Mouse (Mus musculus) layer of hippocampus, adult 18-20 months (tissue): ENCODE measurements around the gene Serac1. TPM values are rescaled to one million over a fixed set of nuclear protein-coding genes. Genes with fewer than 3 reads are reported as not detected.
"Not testable (repeated sequence)": the region's sequence is repeated elsewhere in the genome, so short reads cannot be mapped to it uniquely, and the experiment has no call there.

ENCODE experiments used
- DNase-seq, 2 experiments: peaks; one replicate each; pipeline ENCODE4 v3.0.0; 2022; ENCODE audit warnings: low spot score in 2 of 2
- total RNA-seq, 2 experiments: library from RNA; stranded (reverse); gene quantifications; 2 replicates each; pipeline ENCODE4 v1.2.3; 2021

The Serac1 gene
- total RNA-seq, 2 experiments from 2014 or later, result 16.0 to 17.1 TPM

GRCm38 (mm10) chr17:6067613-6068012 is 11.9 kb downstream of the Serac1 start:
- no peak for DNase-seq

DNA sequence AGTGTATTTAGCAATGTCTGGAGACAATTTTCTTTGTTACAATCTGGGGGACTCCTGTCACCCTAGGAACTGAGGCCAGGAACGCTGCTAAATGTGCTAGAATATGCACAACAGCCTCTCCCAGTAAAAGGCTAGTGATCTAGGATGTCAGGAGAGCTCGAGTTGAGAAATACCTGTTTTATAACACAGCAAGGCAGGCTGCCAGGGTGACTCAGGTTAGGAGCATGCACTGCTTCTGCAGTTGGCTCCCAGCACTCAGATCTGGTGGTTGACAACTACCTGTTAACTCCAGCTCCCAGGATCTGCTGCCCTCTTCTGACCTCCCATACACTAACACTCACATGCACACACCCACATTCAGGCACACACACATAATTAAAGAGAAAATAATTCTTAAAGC is 13.5 kb downstream of the Serac1 start:
- no peak for DNase-seq

DNA sequence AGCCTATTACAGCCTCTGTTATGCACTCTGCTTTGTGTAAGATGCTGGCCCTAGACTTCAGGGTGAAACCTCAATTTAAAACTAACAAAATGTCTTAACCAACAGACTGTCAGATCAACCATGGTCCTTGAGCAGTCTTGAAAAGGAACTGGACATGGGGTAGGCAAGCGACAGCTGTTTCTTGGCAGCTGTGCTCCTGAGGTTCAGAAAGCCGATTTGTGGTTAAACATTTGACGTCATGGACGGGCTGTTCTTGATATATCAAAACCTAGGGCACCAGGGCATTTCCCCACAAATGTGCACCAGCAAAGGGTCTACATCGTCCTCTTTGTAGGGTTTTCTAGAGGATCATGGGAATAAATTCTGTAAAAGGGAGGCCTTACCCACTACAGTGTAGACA is 16.0 kb downstream of the Serac1 start:
- no peak for DNase-seq

- DNase-seq, result no peak
Measured at GRCm38 (mm10) chr17:6062793-6063192, 16.7 kb downstream of the Serac1 start.

DNA sequence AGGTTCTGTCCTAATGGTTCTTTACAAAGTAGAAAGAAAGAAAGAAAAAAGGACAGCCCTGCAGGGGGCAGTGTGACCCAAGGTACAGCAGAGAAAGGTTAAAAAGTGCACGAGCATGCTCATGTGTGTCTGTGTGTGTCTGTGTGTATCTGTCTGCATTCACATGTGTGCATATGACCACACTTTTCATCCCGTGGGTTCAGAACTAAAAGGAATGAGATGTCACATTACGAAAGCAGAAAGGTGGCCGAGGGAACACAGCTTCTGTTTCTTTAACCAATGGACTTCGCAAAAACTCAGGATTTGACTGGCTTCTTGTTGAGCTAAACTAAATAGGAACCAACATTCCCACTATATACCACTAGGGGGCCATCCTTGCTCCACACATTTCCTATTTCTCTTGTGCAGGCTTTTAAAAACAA is 24.6 kb downstream of the Serac1 start:
- peak in 1 of 2 experiments; percentile 70 for DNase-seq

DNA sequence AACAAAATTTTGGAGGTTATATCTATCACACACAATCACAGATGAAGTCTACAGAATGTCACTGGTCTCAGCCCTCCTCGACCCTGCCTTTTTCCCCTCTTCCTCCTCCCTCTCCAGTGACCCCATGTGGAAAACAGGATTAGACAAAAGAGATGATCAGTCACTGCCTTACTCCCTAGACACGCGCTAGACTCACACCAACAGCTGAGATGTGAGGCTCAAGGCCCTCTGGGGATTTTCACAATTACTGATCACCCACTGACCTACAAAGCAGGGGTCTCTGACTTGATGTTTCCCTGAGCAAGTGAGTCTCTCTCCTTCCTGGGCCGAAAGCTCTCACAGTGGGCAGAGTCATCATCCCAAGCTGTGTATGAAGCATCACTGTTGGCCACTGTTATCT is 26.7 kb downstream of the Serac1 start:
- DNase-seq, result no peak

DNA sequence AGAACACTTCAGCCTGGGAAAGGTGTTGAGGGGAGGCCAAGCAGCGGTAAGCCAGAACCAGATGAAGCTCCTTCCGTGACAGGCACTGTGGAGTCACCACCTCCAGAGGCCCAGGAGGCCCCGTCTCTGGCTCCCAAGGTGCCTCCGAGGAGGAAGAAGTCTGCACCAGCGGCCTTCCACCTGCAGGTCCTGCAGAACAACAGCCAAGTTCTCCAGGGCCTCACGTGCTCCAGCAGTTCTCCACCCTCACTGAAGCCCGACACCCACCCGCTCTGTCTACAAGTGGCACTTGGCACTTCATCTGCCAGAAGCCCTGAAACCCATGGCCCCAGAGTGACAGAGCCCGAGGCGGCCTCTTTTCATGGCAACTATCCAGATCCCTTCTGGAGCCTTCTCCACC is 42.0 kb downstream of the Serac1 start:
- no peak for DNase-seq

DNA sequence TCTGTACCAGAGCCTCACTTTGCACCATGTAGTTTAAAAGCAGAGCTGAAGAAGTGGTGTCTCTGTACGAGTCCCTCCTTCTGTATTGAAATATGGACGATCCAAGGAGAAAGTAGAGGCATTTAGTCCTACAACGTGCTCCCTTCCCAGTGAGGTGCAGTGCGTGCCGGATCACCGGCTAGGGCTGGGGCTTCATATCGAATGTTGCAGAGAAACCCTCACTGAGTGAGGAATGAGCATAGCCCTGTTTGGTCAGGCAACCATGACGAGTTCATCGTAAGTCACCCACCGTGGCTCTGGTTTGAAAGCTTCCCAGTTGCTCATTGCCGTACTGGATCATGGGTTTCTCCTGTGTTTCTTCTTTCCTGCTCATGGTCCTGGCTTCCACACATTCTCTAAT is 42.7 kb downstream of the Serac1 start:
- DNase-seq, result no peak

DNA sequence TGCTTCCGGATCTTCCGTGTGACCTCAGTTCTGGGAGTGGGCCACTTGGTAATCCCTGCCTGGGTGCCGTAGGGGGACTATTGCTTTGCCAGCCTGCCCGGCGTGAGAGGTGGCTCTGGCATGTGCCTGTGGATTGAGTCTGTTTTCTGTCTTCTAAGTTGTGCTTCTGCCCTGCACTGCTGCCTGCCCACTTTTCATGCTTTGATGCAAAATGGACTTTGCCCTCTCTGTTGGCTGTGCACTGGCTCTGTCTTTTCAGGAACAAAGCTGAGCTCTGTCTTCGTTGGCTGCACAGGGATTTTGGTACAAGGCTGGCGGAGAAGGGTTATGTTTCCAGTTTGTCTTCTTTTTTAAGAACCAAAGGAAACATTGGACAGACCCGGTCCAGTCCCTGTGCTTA is 43.1 kb downstream of the Serac1 start:
- DNase-seq, result no peak

GRCm38 (mm10) chr17:6035661-6036060 is 43.9 kb downstream of the Serac1 start:
- DNase-seq, result no peak

DNA sequence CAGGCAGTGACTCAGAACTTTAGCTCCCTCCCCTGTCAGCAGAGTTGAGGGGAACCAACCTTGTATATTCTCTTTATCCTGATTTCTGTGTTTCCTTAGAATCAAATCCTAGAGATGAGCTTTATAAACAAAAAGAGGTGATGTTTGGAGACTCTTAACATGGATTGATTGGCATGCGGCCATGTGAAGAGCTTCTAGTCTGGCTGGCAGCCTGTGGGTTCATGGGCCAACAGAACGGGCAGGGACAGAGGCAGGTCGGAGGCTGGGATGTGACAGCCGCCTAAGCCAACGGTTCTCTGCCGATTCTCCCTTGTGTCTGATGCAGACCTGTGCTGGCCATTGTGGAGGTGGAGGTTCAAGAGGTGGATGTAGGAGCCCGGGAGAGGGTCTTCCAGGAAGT is 53.7 kb downstream of the Serac1 start:
- no peak for DNase-seq

GRCm38 (mm10) chr17:6021374-6021789 is 58.2 kb downstream of the Serac1 start:
- DNase-seq, result not testable (repeated sequence)

- no peak for DNase-seq
Measured at GRCm38 (mm10) chr17:6020636-6021035, 58.9 kb downstream of the Serac1 start.

GRCm38 (mm10) chr17:6019776-6020175 is 59.8 kb downstream of the Serac1 start:
- peak in 1 of 2 experiments; percentile 34 for DNase-seq

DNA sequence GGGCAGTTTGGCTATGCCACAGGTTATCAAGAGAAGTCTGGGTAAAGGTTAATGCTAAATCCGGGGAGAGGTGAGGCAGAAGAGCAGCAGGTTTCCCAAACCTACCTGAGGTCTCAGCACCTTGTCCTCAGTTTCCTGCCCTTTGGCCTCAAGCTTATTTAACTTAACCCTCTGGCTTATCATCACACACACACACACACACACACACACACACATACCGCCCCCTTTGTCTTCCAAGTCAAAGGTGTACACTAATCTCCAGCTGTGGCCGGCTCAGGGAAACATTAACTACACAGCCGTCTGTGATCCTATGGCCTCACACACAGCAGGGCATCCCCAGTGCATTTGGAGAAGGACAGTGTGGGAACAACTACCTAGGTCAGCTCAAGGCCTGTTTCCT is 61.2 kb downstream of the Serac1 start:
- DNase-seq, result no peak

GRCm38 (mm10) chr17:6017268-6017667 is 62.3 kb downstream of the Serac1 start:
- DNase-seq, result no peak

- DNase-seq, result no peak
Measured at GRCm38 (mm10) chr17:6016213-6016780, 63.2 kb downstream of the Serac1 start.

GRCm38 (mm10) chr17:6014985-6015384 is 64.6 kb downstream of the Serac1 start:
- DNase-seq, result no peak

DNA sequence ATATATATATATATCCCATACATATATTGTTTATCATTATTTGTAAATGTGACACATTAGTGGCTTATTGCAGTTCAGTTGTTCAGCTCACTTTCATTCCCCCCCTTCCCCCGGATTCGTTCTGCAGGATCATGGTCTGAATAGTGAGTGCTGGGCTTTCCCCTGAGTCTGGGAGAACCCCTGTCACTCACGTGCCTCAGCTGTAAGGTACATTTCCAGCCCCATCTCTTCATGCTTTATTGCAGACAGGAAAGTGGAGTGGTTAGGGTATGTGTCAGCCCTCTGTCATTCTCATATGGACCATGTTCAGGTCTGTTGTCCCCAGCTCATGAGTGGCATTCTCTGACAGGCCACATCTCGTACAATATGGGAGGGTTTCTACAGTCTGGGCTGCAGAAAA is 66.5 kb downstream of the Serac1 start:
- DNase-seq, result no peak

- no peak for DNase-seq
Measured at GRCm38 (mm10) chr17:6009606-6010005, 69.9 kb downstream of the Serac1 start.

DNA sequence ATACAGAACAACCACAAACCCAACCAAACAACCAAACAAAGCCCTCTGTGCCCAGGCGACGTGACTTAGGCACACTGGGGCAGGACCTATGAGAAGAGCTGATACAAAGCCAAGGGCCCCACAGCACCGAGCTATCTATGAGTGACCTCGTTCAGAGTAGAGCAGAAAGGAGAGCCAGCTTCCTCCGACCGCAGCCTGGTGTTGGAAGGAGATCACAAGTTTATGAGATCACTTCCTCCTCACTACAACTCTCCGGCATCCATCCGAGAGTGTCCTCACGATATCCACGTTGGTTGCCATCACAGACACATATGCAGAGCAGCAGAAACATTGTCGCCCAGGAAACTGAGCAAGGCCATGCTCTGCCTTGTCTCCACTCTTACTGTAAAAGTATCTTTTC is 71.0 kb downstream of the Serac1 start:
- no peak for DNase-seq

GRCm38 (mm10) chr17:6007902-6008301 is 71.6 kb downstream of the Serac1 start:
- no peak for DNase-seq

DNA sequence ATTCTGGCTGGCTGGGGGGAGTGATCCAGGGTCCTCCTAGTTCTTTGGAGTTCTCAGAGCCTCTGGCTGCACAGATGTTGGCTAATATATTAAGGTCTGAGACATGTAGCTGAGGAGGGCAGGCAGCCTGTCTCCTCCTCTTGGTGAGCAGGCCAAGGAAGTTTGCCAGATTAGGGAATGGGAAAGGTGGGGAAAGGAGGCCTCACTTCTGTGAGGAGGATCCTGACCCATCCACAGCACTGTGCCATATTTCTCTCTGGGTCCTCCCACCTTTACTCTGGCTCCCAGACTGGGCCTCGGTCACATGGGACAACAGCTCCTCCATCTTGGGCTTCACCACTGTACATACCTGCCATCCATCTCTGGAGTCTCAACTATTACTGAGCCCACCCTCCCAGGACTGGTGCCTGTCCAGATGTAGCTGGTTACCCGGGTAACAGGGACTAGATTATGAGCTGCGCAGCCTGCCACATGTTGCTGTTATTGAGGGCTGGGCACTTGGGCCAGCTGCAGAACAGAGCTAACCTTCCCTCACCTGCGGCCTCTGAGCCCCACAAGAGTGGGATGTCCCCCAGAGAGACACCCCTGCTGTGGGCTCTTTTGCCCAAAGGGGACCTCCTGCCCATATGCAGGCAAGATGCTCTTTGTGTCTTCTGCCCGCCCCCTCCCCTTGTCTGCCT is 72.3 kb downstream of the Serac1 start:
- no peak for DNase-seq
